Mouse (Mus musculus): Measurements from ENCODE around the gene A930033H14Rik. TPM values are rescaled to one million over a fixed set of nuclear protein-coding genes. Genes with fewer than 3 reads are reported as not detected.

Gene A930033H14Rik
- polyA plus RNA-seq (2012; rRNA removed): 2.0 TPM in 2 replicates

DNA sequence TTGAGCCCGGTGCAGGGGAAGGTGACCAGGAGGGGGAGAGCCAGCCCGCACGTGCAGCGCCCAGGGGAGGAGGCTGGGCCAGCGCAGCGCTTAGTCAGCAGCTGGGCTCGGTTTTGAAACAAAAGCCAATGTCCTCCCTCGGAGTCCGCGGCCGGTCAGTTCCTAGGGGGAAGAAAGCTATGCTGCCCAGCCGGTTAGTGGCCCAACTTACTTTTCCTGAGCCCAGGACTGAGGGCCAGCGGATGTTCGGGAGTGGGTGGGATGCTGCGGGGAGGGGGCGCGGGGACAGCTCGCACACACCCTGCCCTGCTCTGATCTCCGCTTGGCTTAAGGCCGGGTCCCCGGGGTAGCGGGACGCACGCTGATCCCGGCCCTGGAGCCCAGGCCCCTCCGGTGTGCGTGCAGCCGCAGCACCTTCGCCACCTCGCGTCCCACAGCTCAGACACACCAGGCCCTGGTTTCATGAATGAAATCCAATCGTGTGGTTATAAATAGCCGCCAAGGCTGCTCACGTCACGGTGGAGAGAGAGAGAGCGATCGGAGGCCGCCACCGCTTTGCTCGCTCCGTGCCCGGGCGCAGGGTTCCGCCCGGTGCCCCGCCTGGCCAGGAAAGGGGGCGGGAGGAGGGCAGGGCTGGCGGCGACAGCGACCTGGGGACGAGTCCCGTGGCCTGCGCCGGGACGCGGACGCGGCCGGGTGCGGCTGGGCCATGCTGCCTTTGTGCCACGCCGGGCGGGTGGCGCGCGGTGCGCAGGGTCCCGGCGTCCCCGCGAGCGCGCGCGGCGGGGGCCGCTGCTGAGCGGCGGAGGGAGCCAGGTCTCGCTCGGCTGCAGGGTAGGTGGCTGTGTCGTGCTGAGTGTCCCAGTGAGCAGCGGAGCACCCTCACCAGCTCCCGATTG is at the start of gene A930033H14Rik:
TSS of gene A930033H14Rik (minus strand) at position 557 of the 899 bp plus-strand sequence.

Other genes starting within 250 kb of the A930033H14Rik start
- gene Rhobtb1, start 61.7 kb downstream of the A930033H14Rik start, polyA plus RNA-seq (2012; rRNA removed): 12.5 and 12.6 TPM in 2 replicates
- 150 and 152 TPM in 2 replicates for gene Cdk1, start 139.8 kb upstream of the A930033H14Rik start, polyA plus RNA-seq (2012; rRNA removed)
- gene Ank3, start 185.7 kb upstream of the A930033H14Rik start, polyA plus RNA-seq (2012; rRNA removed): 4.4 and 4.9 TPM in 2 replicates

Data from liver, embryonic 18 days (tissue).